Mouse (Mus musculus): Measurements from ENCODE around the gene Tmem102.

DNA sequence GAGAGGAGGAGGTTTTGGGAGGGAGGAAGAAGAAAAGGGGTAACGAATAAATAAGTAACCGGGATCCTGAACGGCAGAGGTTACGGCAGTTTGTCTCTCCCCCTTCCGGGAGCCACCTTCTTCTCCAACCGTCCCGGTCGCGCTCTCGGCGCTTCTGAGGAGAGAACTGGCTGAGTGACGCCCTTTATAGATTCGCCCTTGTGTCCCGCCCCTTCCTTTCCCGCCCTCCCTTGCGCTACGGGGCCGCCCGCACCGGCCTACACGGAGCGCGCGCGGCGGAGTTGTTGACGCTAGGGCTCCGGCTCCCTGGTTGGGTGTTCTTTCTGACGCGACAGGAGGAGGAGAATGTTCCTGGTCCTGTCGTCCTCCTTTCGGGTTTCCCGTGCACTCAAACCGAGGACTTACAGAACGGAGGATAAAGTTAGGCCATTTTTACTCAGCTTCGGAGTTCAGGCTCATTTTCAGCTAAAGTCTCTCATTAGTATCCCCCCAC is 46.9 kb downstream of the Tmem102 start, which contains the start of gene Polr2a:
- TF ChIP-seq CTCF (IDR thresholded peaks at IDR 0.05; ENCODE audit: control insufficient read depth, insufficient read depth, insufficient read length) (no peak), MAX (IDR thresholded peaks at IDR 0.05) (peak; percentile 33), CEBPB (IDR thresholded peaks at IDR 0.05; ENCODE audit: low read depth) (no peak), FOSL1 (IDR thresholded peaks at IDR 0.05; ENCODE audit: insufficient read depth, low read length, poor library complexity, severe bottlenecking) (no peak), MYOD1 (IDR thresholded peaks at IDR 0.05; ENCODE audit: control insufficient read depth, insufficient read length, low read depth) (no peak), MYOG (IDR thresholded peaks at IDR 0.05; ENCODE audit: control insufficient read depth, extremely low read depth, insufficient read length) (no peak)

All from C2C12 (cell line).